ENCODE assay signal across 8 mouse cellular contexts in the genomic region with DNA sequence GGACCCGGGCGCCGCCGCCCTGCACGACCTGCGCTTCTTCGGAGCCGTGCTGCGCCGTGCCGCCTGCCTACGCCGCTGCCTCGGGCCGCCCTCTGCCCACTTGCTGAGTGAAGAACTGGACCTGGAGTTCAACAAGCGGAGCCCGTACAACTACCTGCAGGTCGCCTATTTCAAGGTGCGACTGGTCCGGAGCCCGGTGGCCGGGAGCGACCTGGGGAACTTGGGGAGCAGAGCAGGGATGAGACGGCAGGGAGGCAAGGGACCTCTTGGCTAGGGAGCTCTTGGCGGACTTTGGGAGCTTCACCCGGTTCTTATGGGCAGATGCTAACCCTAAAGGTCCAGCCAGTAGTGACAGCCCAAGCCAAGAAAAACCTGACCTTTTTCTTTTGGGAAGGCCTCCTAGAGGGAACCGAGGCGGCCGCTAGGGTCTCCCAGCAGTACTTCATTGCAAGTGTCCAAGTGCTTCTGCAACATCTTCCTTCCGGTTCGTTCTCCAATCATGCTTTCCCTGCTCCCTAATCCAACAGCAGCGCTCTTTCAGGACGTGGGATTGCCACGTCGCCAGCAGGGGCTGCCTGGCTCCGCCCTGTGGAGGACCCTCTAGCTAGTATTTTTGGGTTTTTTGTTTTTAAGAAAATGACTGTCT. TPM values are rescaled to one million over a fixed set of nuclear protein-coding genes. Genes with fewer than 3 reads are reported as not detected.
DNase-seq lines count a peak whose midpoint lies in the region; ATAC-seq and TF ChIP-seq lines count a peak whose summit lies in the region.

No protein-coding gene starts in this region.

- peak; percentile 39 for ATAC-seq in intestine, postnatal 0 days
- ATAC-seq in limb, embryonic 13.5 days (ENCODE audit: low FRiP score, low read depth): peak; percentile 48
- ATAC-seq in midbrain, embryonic 12.5 days (ENCODE audit: low FRiP score, low read depth): peak; percentile 13; the same call in 1 of the 2 replicates
- ATAC-seq in stomach, postnatal 0 days (ENCODE audit: low FRiP score, low TSS enrichment): peak; percentile 20

- H3K4me1 ChIP-seq in intestine, postnatal 0 days (replicated peaks; ENCODE audit: control insufficient read depth, insufficient read depth, low read length): no peaks in the 10 kb centered on the region
- peaks cover 19% of the 10 kb centered on the region for H3K4me1 ChIP-seq in limb, embryonic 13.5 days
- H3K4me1 ChIP-seq in midbrain, embryonic 12.5 days: peaks cover 16% of the 10 kb centered on the region
- H3K4me1 ChIP-seq in stomach, postnatal 0 days (replicated peaks; ENCODE audit: control insufficient read depth, insufficient read depth): no peaks in the 10 kb centered on the region

- peak; percentile 42; the same call in 1 of the 2 replicates for TF ChIP-seq CTCF in intestine, postnatal 0 days (IDR thresholded peaks at IDR 0.05; ENCODE audit: low read depth)
- TF ChIP-seq CTCF in stomach, postnatal 0 days (IDR thresholded peaks at IDR 0.05; ENCODE audit: low read depth): peak; percentile 56

- no peaks in the 10 kb centered on the region for H3K9me3 ChIP-seq in intestine, postnatal 0 days (ENCODE audit: control insufficient read depth)
- H3K9me3 ChIP-seq in limb, embryonic 13.5 days: no peaks in the 10 kb centered on the region
- H3K9me3 ChIP-seq in midbrain, embryonic 12.5 days: no peaks in the 10 kb centered on the region
- H3K9me3 ChIP-seq in stomach, postnatal 0 days (ENCODE audit: control insufficient read depth, low read length): no peaks in the 10 kb centered on the region

- peak overlapping the region; percentile 24; the same call in 1 of the 2 replicates for H3K27ac ChIP-seq in intestine, postnatal 0 days (ENCODE audit: low read depth, low read length)
- H3K27ac ChIP-seq in limb, embryonic 13.5 days: peak overlapping the region; percentile 67
- peak overlapping the region; percentile 21; the same call in 1 of the 2 replicates for H3K27ac ChIP-seq in midbrain, embryonic 12.5 days (replicated peaks)
- H3K27ac ChIP-seq in stomach, postnatal 0 days (replicated peaks): peak overlapping the region; percentile 76

- H3K9ac ChIP-seq in intestine, postnatal 0 days (ENCODE audit: low read depth, low read length): peak overlapping the region; percentile 53
- peak overlapping the region; percentile 90 for H3K9ac ChIP-seq in limb, embryonic 13.5 days
- peak overlapping the region; percentile 73 for H3K9ac ChIP-seq in midbrain, embryonic 12.5 days (replicated peaks)
- H3K9ac ChIP-seq in stomach, postnatal 0 days (ENCODE audit: low read length): peak overlapping the region; percentile 76

- no peak for TF ChIP-seq EP300 in stomach, postnatal 0 days (optimal IDR thresholded peaks at IDR 0.05)

- H3K27me3 ChIP-seq in intestine, postnatal 0 days (replicated peaks; ENCODE audit: control insufficient read depth, insufficient read depth, low read length): no peaks in the 10 kb centered on the region
- H3K27me3 ChIP-seq in limb, embryonic 13.5 days: no peaks in the 10 kb centered on the region
- H3K27me3 ChIP-seq in midbrain, embryonic 12.5 days: no peaks in the 10 kb centered on the region
- H3K27me3 ChIP-seq in stomach, postnatal 0 days (ENCODE audit: control insufficient read depth, insufficient read depth, low read length): no peaks in the 10 kb centered on the region

- peaks cover 11% of the 10 kb centered on the region; the same call in 1 of the 2 replicates for H3K36me3 ChIP-seq in intestine, postnatal 0 days (ENCODE audit: control insufficient read depth, insufficient read depth)
- peaks cover 36% of the 10 kb centered on the region for H3K36me3 ChIP-seq in limb, embryonic 13.5 days
- peaks cover 2% of the 10 kb centered on the region for H3K36me3 ChIP-seq in midbrain, embryonic 12.5 days
- no peaks in the 10 kb centered on the region; the same call in 1 of the 2 replicates for H3K36me3 ChIP-seq in stomach, postnatal 0 days (ENCODE audit: control insufficient read depth, insufficient read depth, low read length)

- WGBS in intestine, postnatal 0 days: under 1% methylated on average over 36 of the region's 36 CpGs
- under 1% methylated on average over 36 of the region's 36 CpGs for WGBS in limb, embryonic 13.5 days
- under 1% methylated on average over 36 of the region's 36 CpGs for WGBS in midbrain, embryonic 12.5 days
- under 1% methylated on average over 36 of the region's 36 CpGs for WGBS in stomach, postnatal 0 days

- peak overlapping the region; percentile 95 for H3K4me2 ChIP-seq in intestine, postnatal 0 days (replicated peaks; ENCODE audit: low read depth)
- peak overlapping the region; percentile 77 for H3K4me2 ChIP-seq in limb, embryonic 13.5 days (replicated peaks)
- peak overlapping the region; percentile 87 for H3K4me2 ChIP-seq in midbrain, embryonic 12.5 days (replicated peaks)
- peak overlapping the region; percentile 88 for H3K4me2 ChIP-seq in stomach, postnatal 0 days (replicated peaks; ENCODE audit: low read depth)

- H3K4me3 ChIP-seq in intestine, postnatal 0 days (ENCODE audit: low read depth, low read length): peak overlapping the region; percentile 62
- H3K4me3 ChIP-seq in limb, embryonic 13.5 days: peak overlapping the region; percentile 94
- peak overlapping the region; percentile 81 for H3K4me3 ChIP-seq in midbrain, embryonic 12.5 days
- peak overlapping the region; percentile 87 for H3K4me3 ChIP-seq in stomach, postnatal 0 days (ENCODE audit: low read depth, low read length)

- DNase-seq in thymus, postnatal 0 days (ENCODE audit: low spot score): peak; percentile 23
- no peak for DNase-seq in thymus, postnatal 14 days
- DNase-seq in embryo, embryonic 11.5 days (ENCODE audit: low read depth, low spot score): peak; percentile 57
- peak; percentile 58 to 62 for DNase-seq in heart, adult 18-20 months
- no peak for DNase-seq in stomach, postnatal 0 days (ENCODE audit: low spot score)

RNA-seq across cellular contexts. Expression of gene P3h1, which starts 0.7 kb away (rescaled TPM):
- polyA plus RNA-seq in thymus, postnatal 0 days (2015; fragmentation: Nextera tagmentation; extraction: Ambion mirVana): 6.5 and 6.9 TPM in 2 replicates
- 1 to 10 TPM; 9.4 to 9.9 TPM for total RNA-seq in heart, adult 18-20 months (2021)
- 12.2 and 13.0 TPM in 2 replicates for polyA plus RNA-seq in intestine, postnatal 0 days (2015; fragmentation: Nextera tagmentation; extraction: Ambion mirVana)
- polyA plus RNA-seq in limb, embryonic 13.5 days (2015; fragmentation: Nextera tagmentation; extraction: Ambion mirVana): 61.2 and 63.5 TPM in 2 replicates
- polyA plus RNA-seq in midbrain, embryonic 12.5 days (2016; fragmentation: Nextera tagmentation; extraction: Ambion mirVana): 14.6 and 17.7 TPM in 2 replicates
- 17.0 and 19.7 TPM in 2 replicates for polyA plus RNA-seq in stomach, postnatal 0 days (2015; fragmentation: Nextera tagmentation; extraction: Ambion mirVana)

RNA-seq across cellular contexts. Expression of gene AU022252, which starts 0.9 kb away (rescaled TPM):
- polyA plus RNA-seq in thymus, postnatal 0 days (2015; fragmentation: Nextera tagmentation; extraction: Ambion mirVana): 21.6 and 22.2 TPM in 2 replicates
- 10 to 100 TPM; 24.8 to 26.5 TPM for total RNA-seq in heart, adult 18-20 months (2021)
- polyA plus RNA-seq in intestine, postnatal 0 days (2015; fragmentation: Nextera tagmentation; extraction: Ambion mirVana): 15.0 and 15.1 TPM in 2 replicates
- 39.9 and 40.7 TPM in 2 replicates for polyA plus RNA-seq in limb, embryonic 13.5 days (2015; fragmentation: Nextera tagmentation; extraction: Ambion mirVana)
- 34.4 and 39.5 TPM in 2 replicates for polyA plus RNA-seq in midbrain, embryonic 12.5 days (2016; fragmentation: Nextera tagmentation; extraction: Ambion mirVana)
- polyA plus RNA-seq in stomach, postnatal 0 days (2015; fragmentation: Nextera tagmentation; extraction: Ambion mirVana): 15.6 and 16.9 TPM in 2 replicates

RNA-seq across cellular contexts. Expression of gene Tmem269, which starts 15.4 kb away (rescaled TPM):
- 0.12 TPM in 1 of 2 replicates, not detected in the other for polyA plus RNA-seq in thymus, postnatal 0 days (2015; fragmentation: Nextera tagmentation; extraction: Ambion mirVana)
- total RNA-seq in heart, adult 18-20 months (2021): not detected
- polyA plus RNA-seq in intestine, postnatal 0 days (2015; fragmentation: Nextera tagmentation; extraction: Ambion mirVana): 0.10 and 0.12 TPM in 2 replicates
- 0.11 TPM in 1 of 2 replicates, not detected in the other for polyA plus RNA-seq in limb, embryonic 13.5 days (2015; fragmentation: Nextera tagmentation; extraction: Ambion mirVana)
- 0.20 TPM in 1 of 2 replicates, not detected in the other for polyA plus RNA-seq in midbrain, embryonic 12.5 days (2016; fragmentation: Nextera tagmentation; extraction: Ambion mirVana)
- polyA plus RNA-seq in stomach, postnatal 0 days (2015; fragmentation: Nextera tagmentation; extraction: Ambion mirVana): 0.07 and 0.10 TPM in 2 replicates

RNA-seq across cellular contexts. Expression of gene Cldn19, which starts 21.8 kb away (rescaled TPM):
- 0.14 TPM in 1 of 2 replicates, not detected in the other for polyA plus RNA-seq in thymus, postnatal 0 days (2015; fragmentation: Nextera tagmentation; extraction: Ambion mirVana)
- total RNA-seq in heart, adult 18-20 months (2021): not detected
- polyA plus RNA-seq in intestine, postnatal 0 days (2015; fragmentation: Nextera tagmentation; extraction: Ambion mirVana): 12.8 and 13.5 TPM in 2 replicates
- 0.09 and 0.15 TPM in 2 replicates for polyA plus RNA-seq in limb, embryonic 13.5 days (2015; fragmentation: Nextera tagmentation; extraction: Ambion mirVana)
- polyA plus RNA-seq in midbrain, embryonic 12.5 days (2016; fragmentation: Nextera tagmentation; extraction: Ambion mirVana): 0.10 and 0.22 TPM in 2 replicates
- 0.07 TPM in 1 of 2 replicates, not detected in the other for polyA plus RNA-seq in stomach, postnatal 0 days (2015; fragmentation: Nextera tagmentation; extraction: Ambion mirVana)

RNA-seq across cellular contexts. Expression of gene Svbp, which starts 38.3 kb away (rescaled TPM):
- polyA plus RNA-seq in thymus, postnatal 0 days (2015; fragmentation: Nextera tagmentation; extraction: Ambion mirVana): 136 TPM in 2 replicates
- total RNA-seq in heart, adult 18-20 months (2021): 10 to 100 TPM; 15.4 to 19.6 TPM
- 88.1 and 91.6 TPM in 2 replicates for polyA plus RNA-seq in intestine, postnatal 0 days (2015; fragmentation: Nextera tagmentation; extraction: Ambion mirVana)
- 223 and 237 TPM in 2 replicates for polyA plus RNA-seq in limb, embryonic 13.5 days (2015; fragmentation: Nextera tagmentation; extraction: Ambion mirVana)
- polyA plus RNA-seq in midbrain, embryonic 12.5 days (2016; fragmentation: Nextera tagmentation; extraction: Ambion mirVana): 168 and 190 TPM in 2 replicates
- 99.7 and 100 TPM in 2 replicates for polyA plus RNA-seq in stomach, postnatal 0 days (2015; fragmentation: Nextera tagmentation; extraction: Ambion mirVana)

Comparison
In these comparisons a context has a peak if more than half of its experiments do, and no peak if none do; other contexts are left out.
1. DNase-seq: peak in thymus, postnatal 0 days (single experiment), embryo, embryonic 11.5 days (single experiment) and heart, adult 18-20 months (2 of 2); none in thymus, postnatal 14 days (single experiment) and stomach, postnatal 0 days (single experiment).
2. H3K27ac ChIP-seq: peak in every context shown above with its lines; median percentile 76 in stomach, postnatal 0 days; 67 in limb, embryonic 13.5 days; 24 in intestine, postnatal 0 days; 21 in midbrain, embryonic 12.5 days.
3. Peak in every context shown above with its lines, with median percentiles within 50 percentile points of each other: ATAC-seq, H3K4me2 ChIP-seq, H3K4me3 ChIP-seq and H3K9ac ChIP-seq.